Mouse (Mus musculus) kidney, embryonic 15.5 days (tissue): ENCODE results near the gene Pcgf1. TPM values are rescaled to one million over a fixed set of nuclear protein-coding genes. Genes with fewer than 3 reads are reported as not detected.

Experiments
- ATAC-seq: fragments of 200-750 bp; cut with Nextera tagmentation; replicated peaks from 2 replicates; pipeline ENCODE4 v1.8.0; 2017; ENCODE audit warnings: moderate TSS enrichment; ENCODE audit not compliant: low FRiP score
- H3K27ac ChIP-seq: fragments of 300-500 bp; sonication (generic); 2 replicates; pipeline ENCODE4 v1.5.1; 2015; ENCODE audit warnings: mild to moderate bottlenecking, inconsistent platforms
- H3K27me3 ChIP-seq: fragments of 300-500 bp; sonication (generic); 2 replicates; pipeline ENCODE4 v1.6.1; 2015; ENCODE audit warnings: inconsistent platforms
- H3K36me3 ChIP-seq: fragments of 300-500 bp; sonication (generic); 2 replicates; pipeline ENCODE4 v1.6.1; 2015; ENCODE audit warnings: inconsistent platforms
- H3K4me1 ChIP-seq: fragments of 300-500 bp; sonication (generic); 2 replicates; pipeline ENCODE4 v1.6.1; 2015; ENCODE audit warnings: inconsistent platforms
- H3K4me2 ChIP-seq: fragments of 300-500 bp; sonication (generic); 2 replicates; pipeline ENCODE4 v1.6.1; 2015; ENCODE audit warnings: moderate library complexity, mild to moderate bottlenecking, inconsistent platforms
- H3K4me3 ChIP-seq: fragments of 300-500 bp; sonication (generic); replicated peaks from 2 replicates; pipeline ENCODE4 v1.5.1; 2015; ENCODE audit warnings: mild to moderate bottlenecking, inconsistent platforms
- H3K9ac ChIP-seq: fragments of 300-500 bp; sonication (generic); 2 replicates; pipeline ENCODE4 v1.6.1; 2015; ENCODE audit warnings: mild to moderate bottlenecking, inconsistent platforms
- H3K9me3 ChIP-seq: fragments of 300-500 bp; sonication (generic); replicated peaks from 2 replicates; pipeline ENCODE4 v1.6.1; 2016; ENCODE audit warnings: inconsistent platforms
- WGBS: fragments of 180-500 bp; shearing (Covaris S2); methylation state at CpG from one replicate; pipeline ENCODE4 v1.1.7; 2015; ENCODE audit warnings: mixed read lengths; 5-methylcytosine and 5-hydroxymethylcytosine counted together
- polyA plus RNA-seq: library from polyadenylated mRNA; unstranded; fragments of >200 nt; fragmentation: Nextera tagmentation; extraction: Ambion mirVana; gene quantifications from 2 replicates; pipeline ENCODE4 v1.2.1, GENCODE M21; 2015

The Pcgf1 gene
- polyA plus RNA-seq, result 36.5 and 37.8 TPM in 2 replicates

GRCm38 (mm10) chr6:83077630-83078323 lies at the start of gene Pcgf1:
Gene Pcgf1, plus strand, starts transcription at chr6:83077869.
- Histone ChIP-seq H3K4me3 (peak within 1 kb of the TSS; percentile 68), H3K27me3 (peaks cover 48% of the 10 kb centered on the region), H3K27ac (peak within 1 kb of the TSS; percentile 92), H3K9me3 (no peaks in the 10 kb centered on the region), H3K4me1 (peaks cover 28% of the 10 kb centered on the region), H3K36me3 (peaks cover 29% of the 10 kb centered on the region), H3K9ac (peak within 1 kb of the TSS; percentile 77), H3K4me2 (peak within 1 kb of the TSS; percentile 98)
- under 1% methylated on average over 53 of the region's 54 CpGs for WGBS
- peak; percentile 76 for ATAC-seq

DNA sequence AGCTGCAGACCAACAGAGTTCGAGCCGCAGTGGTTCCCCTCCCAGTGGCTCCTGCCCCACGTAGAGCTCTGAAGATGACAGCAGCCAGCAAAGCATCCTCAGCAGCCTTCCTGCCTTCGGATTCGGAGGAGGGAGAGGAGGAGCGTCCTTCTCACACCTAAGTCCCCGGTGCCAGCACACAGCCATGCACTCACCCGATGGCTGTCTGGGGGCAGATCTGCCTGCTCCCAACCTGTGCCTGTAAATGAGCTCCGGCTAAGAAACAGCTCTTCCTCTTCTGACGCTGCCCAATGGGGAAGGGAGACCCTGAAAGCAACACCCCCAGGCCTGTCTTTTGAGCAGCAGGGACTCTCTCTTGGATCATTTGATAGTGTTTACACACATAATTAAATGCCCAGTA lies 47.9 kb upstream of the Pcgf1 start:
- H3K9me3 ChIP-seq, result no peaks in the 10 kb centered on the region
- H3K9ac ChIP-seq, result no peak overlapping the region
- peaks cover 31% of the 10 kb centered on the region for H3K27me3 ChIP-seq
- 36% methylated on average over 10 of the region's 10 CpGs for WGBS
- H3K4me1 ChIP-seq, result peaks cover 40% of the 10 kb centered on the region
- ATAC-seq, result no peak
- peaks cover 13% of the 10 kb centered on the region for H3K36me3 ChIP-seq
- no peak overlapping the region for H3K4me3 ChIP-seq
- no peak overlapping the region for H3K27ac ChIP-seq
- H3K4me2 ChIP-seq, result no peak overlapping the region

GRCm38 (mm10) chr6:83031111-83031510 lies 46.6 kb upstream of the Pcgf1 start:
- no peak overlapping the region for H3K9ac ChIP-seq
- H3K36me3 ChIP-seq, result peaks cover 13% of the 10 kb centered on the region
- H3K4me1 ChIP-seq, result peaks cover 49% of the 10 kb centered on the region
- H3K4me3 ChIP-seq, result no peak overlapping the region
- no peak overlapping the region for H3K27ac ChIP-seq
- no peak overlapping the region for H3K4me2 ChIP-seq
- peaks cover 31% of the 10 kb centered on the region for H3K27me3 ChIP-seq
- ATAC-seq, result no peak
- 71% methylated on average over 7 of the region's 7 CpGs for WGBS
- H3K9me3 ChIP-seq, result no peaks in the 10 kb centered on the region

DNA sequence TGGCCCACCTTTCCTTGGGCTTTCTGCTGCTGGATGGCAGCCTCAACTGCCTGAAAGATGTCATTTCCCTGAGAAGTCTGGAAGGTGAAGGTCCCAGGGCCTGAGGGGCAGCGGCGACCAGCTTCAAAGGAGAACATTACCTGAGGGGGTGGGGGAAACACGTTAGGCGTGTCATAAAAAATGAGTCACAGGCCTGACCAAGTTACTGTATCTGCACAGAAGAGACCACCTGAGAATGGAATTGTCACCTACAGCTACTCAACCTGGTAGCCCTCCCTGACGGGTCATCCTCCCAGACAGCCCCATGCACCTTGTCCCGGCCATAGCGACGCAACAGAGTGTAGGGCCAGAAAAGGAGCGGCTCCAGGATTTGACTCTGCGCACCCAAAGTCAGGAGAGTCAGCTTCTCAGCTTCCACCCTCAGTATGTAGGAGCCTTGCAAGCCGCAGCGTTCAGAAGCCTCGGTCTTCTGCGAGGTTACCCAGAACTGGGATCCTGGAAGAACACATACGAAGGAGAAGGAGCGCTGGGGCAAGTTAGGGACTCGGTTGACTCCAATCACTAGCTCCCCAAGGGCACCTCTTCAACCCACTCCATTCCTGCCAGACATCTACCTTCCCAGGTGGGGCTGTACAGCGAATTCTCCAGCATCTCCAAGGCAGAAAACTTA lies 45.6 kb upstream of the Pcgf1 start:
- H3K27me3 ChIP-seq, result peaks cover 31% of the 10 kb centered on the region
- ATAC-seq, result no peak
- H3K4me3 ChIP-seq, result peak overlapping the region; percentile 71
- H3K4me1 ChIP-seq, result peaks cover 49% of the 10 kb centered on the region
- peaks cover 13% of the 10 kb centered on the region for H3K36me3 ChIP-seq
- H3K9me3 ChIP-seq, result no peaks in the 10 kb centered on the region
- 35% methylated on average over 18 of the region's 18 CpGs for WGBS
- H3K27ac ChIP-seq, result no peak overlapping the region; the same call in 1 of the 2 replicates
- peak overlapping the region; percentile 61 for H3K9ac ChIP-seq
- peak overlapping the region; percentile 93 for H3K4me2 ChIP-seq

DNA sequence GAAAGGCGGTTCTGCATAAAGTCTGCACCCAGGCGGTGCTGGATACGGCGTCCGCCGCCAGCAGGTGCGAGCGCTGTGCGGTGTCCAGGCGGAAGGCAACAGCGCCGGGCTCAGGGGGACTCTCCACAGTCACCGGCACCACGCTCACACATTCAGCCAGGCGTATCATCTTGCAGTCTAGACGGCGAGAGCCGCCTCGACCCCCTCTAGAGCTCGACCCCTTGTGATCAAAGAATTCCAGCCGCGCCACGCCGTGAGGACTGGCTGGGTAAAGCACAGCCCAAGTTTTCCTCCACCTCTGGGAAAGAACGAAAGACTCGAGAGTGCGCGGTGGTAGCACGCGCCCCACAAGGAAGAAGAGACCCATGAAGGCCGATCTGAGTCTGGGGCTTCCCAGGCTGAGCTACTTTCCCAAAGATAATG lies 44.9 kb upstream of the Pcgf1 start:
- H3K9me3 ChIP-seq, result no peaks in the 10 kb centered on the region
- H3K4me1 ChIP-seq, result peaks cover 44% of the 10 kb centered on the region
- peaks cover 13% of the 10 kb centered on the region for H3K36me3 ChIP-seq
- H3K4me3 ChIP-seq, result peak overlapping the region; percentile 71
- H3K4me2 ChIP-seq, result peak overlapping the region; percentile 93
- peaks cover 31% of the 10 kb centered on the region for H3K27me3 ChIP-seq
- H3K9ac ChIP-seq, result peak overlapping the region; percentile 61
- peak; percentile 71 for ATAC-seq
- 0% methylated on average over 31 of the region's 31 CpGs for WGBS
- H3K27ac ChIP-seq, result peak overlapping the region; percentile 94

GRCm38 (mm10) chr6:83033249-83034185 lies 44.2 kb upstream of the Pcgf1 start, which contains the start of the genes Dok1 and Loxl3:
Gene Dok1, minus strand, starts transcription at chr6:83033471.
Gene Loxl3, plus strand, starts transcription at chr6:83034173.
- under 1% methylated on average over 51 of the region's 51 CpGs for WGBS
- H3K27me3 ChIP-seq, result peaks cover 27% of the 10 kb centered on the region
- H3K9me3 ChIP-seq, result no peaks in the 10 kb centered on the region
- peak; percentile 83 for ATAC-seq
- peak within 1 kb of the TSS; percentile 94 for H3K27ac ChIP-seq
- peak within 1 kb of the TSS; percentile 93 for H3K4me2 ChIP-seq
- H3K4me3 ChIP-seq, result peak within 1 kb of the TSS; percentile 71
- H3K9ac ChIP-seq, result peak within 1 kb of the TSS; percentile 61
- peaks cover 13% of the 10 kb centered on the region for H3K36me3 ChIP-seq
- H3K4me1 ChIP-seq, result peaks cover 47% of the 10 kb centered on the region

DNA sequence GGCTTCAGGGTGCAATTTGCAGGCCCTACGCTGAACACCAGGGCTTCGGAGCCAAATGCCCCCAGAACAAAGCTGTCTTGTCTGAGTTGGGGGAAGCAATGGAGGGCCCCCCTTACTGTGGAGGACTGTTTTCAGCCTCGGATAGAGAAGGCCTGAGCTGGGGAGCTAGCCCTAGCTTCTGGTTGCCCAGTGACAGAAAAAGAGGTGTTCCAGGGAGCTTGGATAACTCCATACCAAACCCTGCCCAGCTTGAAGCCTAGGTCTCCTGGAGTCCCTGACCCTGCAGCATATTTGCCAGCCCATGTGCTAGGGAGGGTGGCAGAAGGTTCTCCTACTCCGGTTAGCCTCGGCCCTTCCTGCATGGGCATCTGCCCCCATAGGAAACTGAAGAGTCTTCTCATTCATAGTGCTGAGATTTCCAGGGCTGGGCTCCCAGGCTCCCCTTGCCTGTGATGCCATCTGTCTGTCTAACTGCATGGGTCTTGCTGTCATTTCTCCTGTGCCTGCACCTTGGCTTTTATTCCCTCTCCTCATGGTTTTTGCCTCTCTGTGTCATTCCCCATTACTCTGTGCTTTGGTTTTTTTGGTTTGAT lies 43.1 kb upstream of the Pcgf1 start:
- Histone ChIP-seq H3K4me1 (peaks cover 51% of the 10 kb centered on the region), H3K9ac (peak overlapping the region; percentile 61), H3K4me2 (peak overlapping the region; percentile 93), H3K9me3 (no peaks in the 10 kb centered on the region), H3K27me3 (peaks cover 21% of the 10 kb centered on the region), H3K4me3 (peak overlapping the region; percentile 71), H3K36me3 (peaks cover 13% of the 10 kb centered on the region), H3K27ac (peak overlapping the region; percentile 94)
- ATAC-seq, result 0 out of 2 replicates have a peak, but pooled peaks have one; percentile 4
- WGBS, result 13% methylated on average over 5 of the region's 5 CpGs

DNA sequence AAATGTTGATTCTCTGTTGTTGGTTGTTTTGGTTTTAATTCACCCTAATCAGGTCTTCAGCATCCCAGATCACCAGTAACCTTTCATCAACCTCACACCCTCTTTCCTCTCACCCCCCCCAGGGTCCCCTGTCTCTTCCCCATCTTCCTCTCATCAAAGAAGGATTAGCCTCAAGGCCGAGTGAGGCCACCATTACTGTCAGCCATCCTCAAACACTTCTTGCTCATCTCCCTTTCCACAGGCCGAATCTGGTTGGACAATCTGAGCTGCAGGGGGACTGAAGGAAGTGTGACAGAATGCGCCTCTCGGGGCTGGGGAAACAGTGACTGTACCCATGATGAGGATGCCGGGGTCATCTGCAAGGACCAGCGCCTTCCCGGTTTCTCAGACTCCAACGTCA lies 40.5 kb upstream of the Pcgf1 start:
- no peaks in the 10 kb centered on the region for H3K9me3 ChIP-seq
- no peak overlapping the region for H3K27ac ChIP-seq
- 82% methylated on average over 8 of the region's 8 CpGs for WGBS
- H3K4me3 ChIP-seq, result no peak overlapping the region
- no peak overlapping the region for H3K9ac ChIP-seq
- no peak overlapping the region for H3K4me2 ChIP-seq
- peaks cover 39% of the 10 kb centered on the region for H3K4me1 ChIP-seq
- H3K36me3 ChIP-seq, result no peaks in the 10 kb centered on the region
- no peaks in the 10 kb centered on the region for H3K27me3 ChIP-seq
- no peak for ATAC-seq

- Histone ChIP-seq H3K27ac (0 out of 2 replicates have a peak overlapping the region, but pooled peaks have one; percentile 7), H3K4me1 (peaks cover 29% of the 10 kb centered on the region), H3K4me2 (peak overlapping the region; percentile 62), H3K27me3 (no peaks in the 10 kb centered on the region), H3K36me3 (no peaks in the 10 kb centered on the region), H3K9me3 (no peaks in the 10 kb centered on the region), H3K9ac (no peak overlapping the region), H3K4me3 (peak overlapping the region; percentile 30)
- ATAC-seq, result peak; percentile 65
- 12% methylated on average over 24 of the region's 24 CpGs for WGBS
These were observed 39.1 kb upstream of the Pcgf1 start for GRCm38 (mm10) chr6:83038496-83039012.

- 85% methylated on average over 5 of the region's 5 CpGs for WGBS
These were observed 37.1 kb upstream of the Pcgf1 start for GRCm38 (mm10) chr6:83040601-83041000.

DNA sequence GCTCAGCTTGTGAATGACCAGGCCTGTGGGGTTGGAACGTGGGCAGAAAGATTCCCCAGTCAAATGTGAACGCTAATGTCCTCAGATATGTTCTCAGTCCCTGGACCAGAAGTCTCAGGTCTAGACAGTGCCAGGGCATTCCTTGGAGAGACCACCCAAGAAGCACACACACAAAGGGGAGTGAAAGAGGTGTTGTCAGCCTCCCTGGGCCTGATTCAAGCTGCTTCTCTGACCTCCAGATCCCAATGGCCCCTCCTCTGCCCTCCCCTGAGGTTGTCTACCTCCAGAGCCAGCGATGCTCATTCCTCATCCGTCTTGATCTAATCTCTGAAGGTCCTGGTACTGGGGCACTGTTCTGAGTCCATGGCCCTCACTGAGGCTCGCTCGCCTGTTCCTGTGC lies 34.1 kb upstream of the Pcgf1 start:
- no peaks in the 10 kb centered on the region for H3K9me3 ChIP-seq
- H3K4me1 ChIP-seq, result peaks cover 4% of the 10 kb centered on the region
- H3K4me3 ChIP-seq, result no peak overlapping the region
- no peaks in the 10 kb centered on the region for H3K27me3 ChIP-seq
- no peaks in the 10 kb centered on the region for H3K36me3 ChIP-seq
- WGBS, result 64% methylated on average over 6 of the region's 6 CpGs
- no peak overlapping the region for H3K27ac ChIP-seq
- ATAC-seq, result no peak
- H3K9ac ChIP-seq, result no peak overlapping the region
- H3K4me2 ChIP-seq, result no peak overlapping the region

More at GRCm38 (mm10) chr6:83040601-83041000, 37.1 kb upstream of the Pcgf1 start:
- Histone ChIP-seq H3K27ac (no peak overlapping the region), H3K4me1 (peaks cover 11% of the 10 kb centered on the region), H3K9ac (no peak overlapping the region), H3K9me3 (no peaks in the 10 kb centered on the region), H3K36me3 (no peaks in the 10 kb centered on the region), H3K4me2 (no peak overlapping the region), H3K27me3 (no peaks in the 10 kb centered on the region), H3K4me3 (no peak overlapping the region)
- ATAC-seq, result no peak
